Mouse (Mus musculus): Measurements from ENCODE around the gene Gbx1.

DNA sequence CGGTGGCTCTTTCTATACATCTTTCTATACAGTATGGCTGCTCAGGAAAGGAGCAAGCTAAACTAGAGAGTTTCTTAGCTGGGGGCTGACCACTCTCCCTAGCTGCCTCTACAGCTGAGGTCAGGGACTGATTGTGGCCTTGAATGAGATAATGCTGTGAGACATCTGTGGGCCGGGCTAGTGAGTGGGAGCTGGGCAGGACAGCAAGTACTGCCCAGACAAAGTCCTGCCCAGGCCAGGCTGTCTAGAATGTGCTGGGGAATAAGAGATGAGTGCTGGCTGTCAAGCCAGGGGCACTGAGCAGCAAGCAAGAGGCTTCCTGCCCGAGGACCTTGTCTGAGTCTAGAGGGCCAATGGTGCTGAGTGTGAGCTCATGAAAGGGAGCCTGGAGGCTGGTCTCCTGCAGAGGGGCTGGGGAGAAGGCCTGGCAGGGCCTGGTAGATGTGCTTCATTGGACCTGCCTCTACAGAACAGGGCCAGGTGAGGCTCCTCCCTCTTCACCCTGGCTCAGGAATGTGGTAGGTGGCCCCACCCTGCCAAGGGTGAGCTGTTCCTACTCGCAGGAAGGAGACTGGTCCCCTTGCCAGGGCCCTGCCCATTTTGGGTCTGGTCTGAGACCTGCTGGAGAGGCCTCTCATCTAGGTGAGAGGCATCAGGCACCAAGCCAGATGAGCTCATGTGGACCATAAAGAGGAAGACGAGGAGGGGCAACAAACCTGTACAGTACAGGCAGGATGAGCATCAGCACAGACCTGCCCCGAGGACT lies 51.3 kb downstream of the Gbx1 start:
- no peak for TF ChIP-seq CTCF (IDR thresholded peaks at IDR 0.05; ENCODE audit: control insufficient read depth, insufficient read depth, low read length)
- no peak for TF ChIP-seq POLR2A (IDR thresholded peaks at IDR 0.05; ENCODE audit: borderline replicate concordance, control insufficient read depth, low read depth, low read length)

All from bone marrow, adult 2 months (tissue).